Mouse (Mus musculus) hindbrain, postnatal 0 days (tissue): ENCODE results near the gene Sertad4. TPM values are rescaled to one million over a fixed set of nuclear protein-coding genes. Genes with fewer than 3 reads are reported as not detected.

Experiments used
- ATAC-seq: fragments of 200-750 bp; cut with Nextera tagmentation; 2 replicates; pipeline ENCODE4 v1.8.0; 2017; ENCODE audit warnings: mild to moderate bottlenecking, moderate TSS enrichment, moderate library complexity
- DNase-seq: peaks from one replicate; pipeline ENCODE4 v3.0.0-alpha.2; 2015; ENCODE audit warnings: low spot score
- H3K27ac ChIP-seq: fragments of 300-500 bp; sonication (generic); 2 replicates; pipeline ENCODE4 v1.5.1; 2014; ENCODE audit warnings: mild to moderate bottlenecking
- H3K27me3 ChIP-seq: fragments of 300-500 bp; sonication (generic); 2 replicates; pipeline ENCODE4 v1.6.1; 2014; ENCODE audit warnings: low read length, mixed read lengths; ENCODE audit not compliant: insufficient read depth
- H3K36me3 ChIP-seq: fragments of 300-500 bp; sonication (generic); 2 replicates; pipeline ENCODE4 v1.6.1; 2014; ENCODE audit warnings: low read length, mixed read lengths; ENCODE audit not compliant: insufficient read depth
- H3K4me1 ChIP-seq: fragments of 300-500 bp; sonication (generic); 2 replicates; pipeline ENCODE4 v1.6.1; 2014; ENCODE audit warnings: antibody characterized with exemption, low read length, mixed read lengths; ENCODE audit not compliant: insufficient read depth
- H3K4me2 ChIP-seq: fragments of 300-500 bp; sonication (generic); 2 replicates; pipeline ENCODE4 v1.6.1; 2014; ENCODE audit warnings: low read depth, mild to moderate bottlenecking, low read length, moderate library complexity, mixed read lengths
- H3K4me3 ChIP-seq: fragments of 300-500 bp; sonication (generic); 2 replicates; pipeline ENCODE4 v1.5.1; 2014; ENCODE audit warnings: low read length
- H3K9ac ChIP-seq: fragments of 300-500 bp; sonication (generic); replicated peaks from 2 replicates; pipeline ENCODE4 v1.6.1; 2014; ENCODE audit warnings: mild to moderate bottlenecking, low read length, moderate library complexity, mixed read lengths
- H3K9me3 ChIP-seq: fragments of 300-500 bp; sonication (generic); 2 replicates; pipeline ENCODE4 v1.6.1; 2016; ENCODE audit warnings: low read length, mixed read lengths
- CTCF ChIP-seq: IDR thresholded peaks from 2 replicates; pipeline ENCODE4 v1.5.1; 2016; ENCODE audit warnings: antibody characterized with exemption, control low read depth, low read depth
- WGBS: fragments of 180-500 bp; shearing (Covaris S2); extraction: QIAGEN DNeasy Blood & Tissue Kit; methylation state at CpG from one replicate; pipeline ENCODE4 v1.1.7; 2014; 5-methylcytosine and 5-hydroxymethylcytosine counted together
- polyA plus RNA-seq: library from polyadenylated mRNA; unstranded; fragments of >200 nt; fragmentation: Nextera tagmentation; extraction: Ambion mirVana; gene quantifications from 2 replicates; pipeline ENCODE4 v1.2.1, GENCODE M21; 2015
- total RNA-seq: library from RNA; depleted of rRNA; stranded (reverse); fragments of >200 nt; gene quantifications from 2 replicates; pipeline ENCODE4 v1.2.3, GENCODE M21; 2014

The Sertad4 gene
- total and polyA plus RNA-seq, 2 experiments from 2014 or later, result 5.3 to 14.2 TPM

DNA sequence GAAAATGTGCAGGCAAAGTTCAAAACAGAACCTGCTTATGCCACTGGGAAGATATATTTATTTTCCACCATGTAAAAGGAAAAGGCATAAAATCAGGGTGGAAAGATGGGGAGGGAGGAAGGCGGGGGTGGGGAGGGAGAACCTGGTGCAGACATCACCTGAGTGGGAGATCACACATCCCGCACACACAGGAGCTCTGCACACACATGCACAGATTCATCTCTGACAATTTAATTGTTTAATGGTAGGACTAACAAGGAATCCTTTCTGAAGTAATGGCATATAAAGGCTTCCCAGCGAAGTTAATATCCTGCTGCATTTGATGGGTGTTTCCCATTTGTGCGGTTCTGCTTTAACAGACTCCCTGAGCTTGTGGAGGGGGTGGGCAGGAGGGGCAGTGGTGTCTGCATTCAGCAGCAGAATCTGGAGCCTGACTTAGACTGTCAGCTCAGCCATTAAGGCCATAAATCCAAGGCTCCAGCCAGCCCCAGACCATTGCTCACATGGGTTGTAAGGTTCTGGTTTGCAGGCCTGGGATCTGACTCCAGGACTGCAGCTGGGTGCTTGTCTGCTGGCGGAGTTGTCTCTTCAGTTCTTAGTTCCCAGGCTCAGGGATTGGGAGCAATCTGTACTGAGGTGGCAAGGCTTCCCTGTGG is 5.9 kb upstream of the Sertad4 start:
- Histone ChIP-seq H3K27ac (no peak overlapping the region), H3K4me1 (no peaks in the 10 kb centered on the region), H3K4me2 (no peak overlapping the region), H3K9ac (no peak overlapping the region), H3K9me3 (no peaks in the 10 kb centered on the region), H3K36me3 (no peaks in the 10 kb centered on the region), H3K27me3 (no peaks in the 10 kb centered on the region), H3K4me3 (no peak overlapping the region)
- DNase-seq (no peak), ATAC-seq (no peak)
- TF ChIP-seq CTCF, result no peak
- 70% methylated on average over 5 of the region's 5 CpGs for WGBS

GRCm38 (mm10) chr1:192860273-192860672 is 4.7 kb upstream of the Sertad4 start:
- H3K36me3 ChIP-seq, result no peaks in the 10 kb centered on the region
- TF ChIP-seq CTCF, result no peak
- no peak for ATAC-seq
- H3K4me3 ChIP-seq, result no peak overlapping the region
- WGBS, result 75% methylated on average over 6 of the region's 6 CpGs
- H3K27ac ChIP-seq, result no peak overlapping the region
- H3K4me1 ChIP-seq, result no peaks in the 10 kb centered on the region
- H3K9me3 ChIP-seq, result no peaks in the 10 kb centered on the region
- DNase-seq, result no peak
- H3K4me2 ChIP-seq, result no peak overlapping the region
- no peaks in the 10 kb centered on the region for H3K27me3 ChIP-seq
- H3K9ac ChIP-seq, result no peak overlapping the region

GRCm38 (mm10) chr1:192857582-192857981 is 2.0 kb upstream of the Sertad4 start:
- H3K4me3 ChIP-seq, result no peak overlapping the region
- H3K4me1 ChIP-seq, result 0 out of 2 replicates have a peak, but pooled peaks cover 5% of the 10 kb centered on the region
- WGBS, result 89% methylated on average over 5 of the region's 5 CpGs
- no peak overlapping the region for H3K4me2 ChIP-seq
- H3K27me3 ChIP-seq, result no peaks in the 10 kb centered on the region
- no peaks in the 10 kb centered on the region for H3K36me3 ChIP-seq
- no peak for DNase-seq
- no peak overlapping the region for H3K27ac ChIP-seq
- H3K9ac ChIP-seq, result no peak overlapping the region
- no peak for TF ChIP-seq CTCF
- ATAC-seq, result no peak
- H3K9me3 ChIP-seq, result no peaks in the 10 kb centered on the region

- ATAC-seq (no peak), DNase-seq (no peak)
- H3K9ac ChIP-seq, result no peak overlapping the region
- no peak overlapping the region for H3K4me2 ChIP-seq
- no peak for TF ChIP-seq CTCF
- no peaks in the 10 kb centered on the region for H3K36me3 ChIP-seq
- no peak overlapping the region for H3K4me3 ChIP-seq
- WGBS, result 54% methylated on average over 6 of the region's 6 CpGs
- H3K27ac ChIP-seq, result no peak overlapping the region
- peaks cover 10% of the 10 kb centered on the region for H3K4me1 ChIP-seq
- no peaks in the 10 kb centered on the region for H3K9me3 ChIP-seq
- no peaks in the 10 kb centered on the region for H3K27me3 ChIP-seq
Observed at GRCm38 (mm10) chr1:192856931-192857330, 1.4 kb upstream of the Sertad4 start.

DNA sequence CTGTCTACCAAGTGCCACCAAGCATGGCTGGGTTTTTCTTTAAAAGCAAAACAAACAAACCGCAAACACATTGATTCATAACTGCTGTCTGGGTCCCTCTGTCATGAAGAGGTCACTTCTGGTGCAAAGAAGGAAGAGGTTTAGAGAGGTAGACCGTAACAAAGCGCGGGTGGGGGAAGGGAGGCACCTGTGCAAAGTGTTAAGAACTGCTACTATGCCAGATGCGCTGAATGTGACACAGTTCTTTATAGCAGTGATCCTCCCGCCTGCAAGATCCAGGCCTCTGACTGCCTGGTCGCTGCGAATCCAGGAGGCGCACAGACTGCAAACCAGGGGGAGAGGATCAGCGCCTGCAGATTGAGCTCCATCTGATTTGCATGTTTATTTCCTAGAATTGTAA is 855 bp upstream of the Sertad4 start:
- Histone ChIP-seq H3K27ac (no peak overlapping the region), H3K36me3 (no peaks in the 10 kb centered on the region), H3K27me3 (no peaks in the 10 kb centered on the region), H3K9ac (no peak overlapping the region), H3K4me3 (no peak overlapping the region), H3K9me3 (no peaks in the 10 kb centered on the region), H3K4me1 (peaks cover 15% of the 10 kb centered on the region), H3K4me2 (peak overlapping the region; percentile 63; the same call in 1 of the 2 replicates)
- no peak for TF ChIP-seq CTCF
- ATAC-seq (no peak), DNase-seq (no peak)
- 26% methylated on average over 10 of the region's 10 CpGs for WGBS

- H3K4me1 ChIP-seq, result peaks cover 23% of the 10 kb centered on the region
- H3K4me3 ChIP-seq, result peak overlapping the region; percentile 60
- H3K27ac ChIP-seq, result peak overlapping the region; percentile 80
- no peak for TF ChIP-seq CTCF
- WGBS, result 0% methylated on average over 38 of the region's 45 CpGs
- H3K27me3 ChIP-seq, result no peaks in the 10 kb centered on the region
- DNase-seq (peak; percentile 60), ATAC-seq (peak; percentile 38)
- peak overlapping the region; percentile 63 for H3K4me2 ChIP-seq
- no peaks in the 10 kb centered on the region for H3K9me3 ChIP-seq
- peak overlapping the region; percentile 84 for H3K9ac ChIP-seq
- 0 out of 2 replicates have a peak, but pooled peaks cover under 1% of the 10 kb centered on the region for H3K36me3 ChIP-seq
Observed at GRCm38 (mm10) chr1:192854819-192855271, 711 bp downstream of the Sertad4 start.
